Mouse (Mus musculus) macrophage (primary cell): ENCODE results near the gene Ypel1. TPM values are rescaled to one million over a fixed set of nuclear protein-coding genes. Genes with fewer than 3 reads are reported as not detected.

ENCODE experiments used
- H3K27ac ChIP-seq: fragments of 350-480 bp; formaldehyde crosslinking; 2 replicates; pipeline ENCODE4 v1.9.0; 2021
- H3K36me3 ChIP-seq: fragments of 350-480 bp; formaldehyde crosslinking; 2 replicates; pipeline ENCODE4 v1.9.0; 2021; ENCODE audit errors: inconsistent target
- H3K4me3 ChIP-seq: fragments of 350-480 bp; formaldehyde crosslinking; 2 replicates; pipeline ENCODE4 v1.9.0; 2021; ENCODE audit errors: inconsistent target
- H3K79me2 ChIP-seq: fragments of 350-480 bp; formaldehyde crosslinking; 2 replicates; pipeline ENCODE4 v1.9.0; 2021; ENCODE audit errors: inconsistent target
- WGBS: methylation state at CpG from one replicate; pipeline ENCODE4 v1.1.7; 2026; ENCODE audit warnings: inconsistent platforms; ENCODE audit not compliant: missing documents; 5-methylcytosine and 5-hydroxymethylcytosine counted together
- polyA plus RNA-seq: library from polyadenylated mRNA; stranded (reverse); fragments of 250-400 nt; gene quantifications from 3 replicates; pipeline ENCODE4 v1.2.4, GENCODE M21; 2018; ENCODE audit warnings: inconsistent platforms

Gene Ypel1
- polyA plus RNA-seq, 1 experiment from 2014 or later: 0.14 TPM

DNA sequence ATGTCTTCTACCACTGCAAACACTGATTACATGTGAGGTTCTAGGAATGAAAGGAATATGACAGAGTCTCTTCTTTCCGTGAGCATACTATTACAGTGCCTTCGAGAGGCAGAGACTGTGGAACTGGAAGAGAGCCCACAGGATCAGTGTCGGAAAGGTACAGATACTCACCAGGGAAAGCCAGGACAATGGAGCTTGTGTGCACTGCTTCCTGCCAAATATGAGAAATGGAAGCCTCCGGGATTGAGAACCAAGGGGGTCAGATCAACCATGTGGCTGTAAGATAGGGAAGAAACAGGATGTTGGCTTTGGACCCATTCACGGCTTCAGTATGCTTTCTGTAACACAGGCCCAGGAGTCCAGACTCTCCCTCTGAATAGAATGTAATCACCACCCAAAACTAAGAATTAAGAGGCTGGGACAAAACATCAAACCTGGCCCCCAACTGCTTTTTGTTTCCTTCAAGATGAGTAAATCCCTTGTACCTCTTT, 47.9 kb downstream of the Ypel1 start:
- no peak overlapping the region for H3K27ac ChIP-seq
- WGBS: 93% methylated on average over 5 of the region's 5 CpGs
- no peaks in the 10 kb centered on the region for H3K79me2 ChIP-seq
- H3K36me3 ChIP-seq: no peaks in the 10 kb centered on the region
- H3K4me3 ChIP-seq: no peak overlapping the region

DNA sequence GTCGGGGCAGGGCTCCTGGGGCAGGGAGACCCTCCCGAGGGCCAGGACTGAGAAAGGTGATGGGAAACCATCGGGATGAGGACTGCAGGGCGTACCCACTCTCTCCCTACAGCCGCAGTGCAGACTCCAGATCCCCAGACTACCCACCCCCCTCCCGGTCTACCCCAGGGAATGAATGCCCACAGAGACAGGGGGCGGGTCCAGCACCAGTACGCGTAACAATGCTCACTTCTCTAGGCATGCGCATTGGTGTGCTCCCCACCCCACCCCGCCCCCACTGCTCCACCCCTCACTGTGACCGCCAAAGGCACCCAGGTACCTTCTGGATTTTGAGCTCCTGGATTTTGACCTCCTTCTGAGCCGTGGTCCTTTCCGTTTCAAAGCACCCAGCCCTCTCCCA, 52.1 kb downstream of the Ypel1 start:
- Histone ChIP-seq H3K36me3 (no peaks in the 10 kb centered on the region), H3K27ac (no peak overlapping the region), H3K4me3 (no peak overlapping the region), H3K79me2 (no peaks in the 10 kb centered on the region)
- 96% methylated on average over 13 of the region's 14 CpGs for WGBS

DNA sequence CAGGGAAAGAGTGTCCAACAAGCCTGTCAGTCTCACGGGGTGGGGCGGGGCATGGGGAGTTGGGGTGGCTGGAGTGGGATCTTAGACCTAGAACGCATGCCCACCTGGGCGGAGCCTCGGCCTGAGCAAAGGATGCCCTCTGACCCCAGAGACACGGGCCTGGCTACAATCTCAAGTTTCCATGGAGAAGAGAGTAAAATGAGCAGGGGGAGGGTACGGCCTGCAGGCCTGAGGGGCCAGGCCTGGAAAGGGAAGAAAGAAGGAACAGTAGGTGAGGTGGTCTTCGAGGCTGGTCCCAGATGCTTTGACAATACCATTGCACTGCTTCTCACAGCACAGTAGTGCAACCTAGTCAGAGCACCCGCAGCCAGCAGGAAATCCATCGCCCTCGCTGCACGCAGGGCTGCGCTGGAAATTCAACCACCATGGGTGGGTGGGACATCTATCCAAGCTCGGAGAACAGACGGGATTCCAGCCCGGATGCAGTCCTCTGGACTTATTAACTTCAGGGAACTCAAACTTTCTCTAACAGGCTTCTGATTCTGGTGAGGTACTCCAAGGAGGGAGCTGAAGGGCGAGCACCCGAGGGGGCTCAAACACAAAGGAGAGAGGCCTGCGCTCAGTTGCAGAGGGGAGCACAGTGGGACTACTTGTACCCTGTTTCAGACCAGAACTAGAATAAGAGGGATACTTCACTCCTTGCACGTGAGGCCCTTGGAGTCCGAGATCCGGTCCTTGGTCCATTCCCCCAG, 54.8 kb downstream of the Ypel1 start:
- H3K79me2 ChIP-seq: no peaks in the 10 kb centered on the region
- WGBS: 33% methylated on average over 22 of the region's 22 CpGs
- H3K36me3 ChIP-seq: no peaks in the 10 kb centered on the region
- peak overlapping the region; percentile 55 for H3K4me3 ChIP-seq
- H3K27ac ChIP-seq: peak overlapping the region; percentile 17; the same call in 1 of the 2 replicates

DNA sequence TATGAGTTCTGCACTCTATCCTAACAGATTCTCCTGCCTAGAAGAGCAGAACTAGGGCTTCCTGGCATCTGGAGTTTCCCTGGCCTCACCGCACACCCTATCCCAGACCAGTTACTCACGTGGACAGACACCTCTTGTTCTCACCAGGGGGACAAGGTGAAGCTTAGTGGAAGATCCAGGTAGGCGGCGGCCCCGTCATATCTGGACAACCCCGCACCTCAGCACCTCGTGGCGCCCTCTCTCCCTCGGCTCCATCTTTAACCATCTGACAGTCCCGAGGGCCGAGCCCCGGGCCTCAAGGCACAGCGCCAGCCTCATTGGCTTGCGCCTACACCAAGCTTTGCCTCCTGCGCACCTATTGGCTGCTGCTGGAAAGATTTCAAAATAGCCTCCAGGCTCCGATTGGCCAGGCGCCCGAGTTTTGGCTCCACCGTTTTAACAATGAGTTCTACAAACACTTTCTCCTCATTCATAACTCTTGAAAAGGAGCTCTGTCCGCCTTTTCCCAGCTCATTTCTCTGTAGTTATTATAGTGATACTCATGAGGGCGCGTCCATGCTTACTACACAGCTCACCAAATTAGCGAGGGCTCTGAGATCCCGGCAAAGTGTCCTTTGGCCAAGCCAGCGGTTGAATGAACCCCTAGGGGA, 55.5 kb downstream of the Ypel1 start, which contains the start of gene 2610318N02Rik:
Gene 2610318N02Rik (minus strand): TSS at position 297 of the 650 bp plus-strand sequence.
- peak within 1 kb of the TSS; percentile 17; the same call in 1 of the 2 replicates for H3K27ac ChIP-seq
- WGBS: 2% methylated on average over 25 of the region's 25 CpGs
- no peaks in the 10 kb centered on the region for H3K36me3 ChIP-seq

DNA sequence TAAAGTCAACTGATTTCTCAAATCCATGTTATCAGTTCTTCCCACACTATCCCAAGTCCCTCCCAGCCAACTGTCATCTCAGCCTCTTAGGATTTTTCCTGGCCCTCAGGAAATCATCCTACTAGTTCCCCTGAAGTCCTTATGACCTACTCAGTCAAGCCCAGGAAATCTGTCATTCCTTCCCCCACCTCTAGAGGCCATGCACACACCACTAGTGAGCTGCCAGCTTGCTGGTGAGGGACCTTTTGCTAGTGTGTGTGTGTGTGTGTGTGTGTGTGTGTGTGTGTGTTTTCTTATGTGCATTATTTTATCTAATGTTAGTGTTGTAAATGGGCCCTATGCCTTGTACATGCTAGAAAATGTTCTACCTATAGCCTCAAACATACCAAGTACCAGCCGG, 57.8 kb downstream of the Ypel1 start:
- WGBS: 91% methylated on average over 1 of the region's 1 CpGs

More for the DNA sequence above, 55.5 kb downstream of the Ypel1 start, which contains the start of gene 2610318N02Rik:
- no peaks in the 10 kb centered on the region for H3K79me2 ChIP-seq
- peak within 1 kb of the TSS; percentile 55 for H3K4me3 ChIP-seq

DNA sequence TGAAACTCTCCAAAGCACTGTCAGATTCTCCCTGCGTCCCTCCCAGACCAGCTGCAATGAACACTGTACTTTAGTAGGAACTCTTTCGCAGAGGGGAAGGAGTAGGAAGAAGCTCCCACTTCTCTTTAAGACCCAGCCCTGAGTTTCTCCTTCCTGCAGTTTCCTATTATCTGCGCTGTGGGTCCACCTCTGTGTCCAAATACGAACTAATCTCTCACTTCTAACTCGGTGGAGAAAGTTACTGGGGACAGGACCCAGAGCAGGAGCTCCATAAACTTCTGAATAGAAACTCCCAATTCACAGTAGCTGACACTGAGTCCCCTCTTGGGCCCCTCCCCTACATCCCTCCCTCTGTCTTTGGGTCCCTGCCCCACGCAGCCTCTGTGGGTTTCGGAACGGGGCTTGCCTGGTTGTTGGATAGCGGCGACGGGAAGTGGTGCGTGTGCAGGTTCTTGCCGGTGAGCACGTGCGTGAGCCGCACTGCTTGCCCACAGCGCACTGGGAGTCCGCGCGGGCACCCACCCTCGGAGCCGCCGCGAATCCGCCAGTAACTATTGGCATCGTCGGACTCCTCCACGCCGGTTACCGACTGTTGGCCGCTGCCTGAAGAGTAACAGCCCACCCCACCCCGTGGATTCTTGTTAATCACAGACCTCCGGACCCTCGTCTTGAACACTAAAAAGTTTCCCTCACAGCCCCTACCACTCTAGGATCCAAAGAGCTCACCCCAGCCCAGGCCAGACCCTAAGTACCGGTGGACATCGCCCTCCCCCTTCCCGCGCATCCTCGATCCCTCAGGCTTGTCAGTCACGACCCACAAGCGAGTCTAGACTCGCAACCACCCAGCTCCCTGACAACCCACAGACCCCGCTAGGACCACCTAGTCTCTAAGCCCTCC, 61.9 kb downstream of the Ypel1 start:
- Histone ChIP-seq H3K27ac (peak overlapping the region; percentile 67), H3K4me3 (peak overlapping the region; percentile 96), H3K36me3 (no peaks in the 10 kb centered on the region), H3K79me2 (peaks cover 18% of the 10 kb centered on the region)
- 1% methylated on average over 40 of the region's 43 CpGs for WGBS

More for the DNA sequence above, 57.8 kb downstream of the Ypel1 start:
- Histone ChIP-seq H3K4me3 (no peak overlapping the region), H3K36me3 (no peaks in the 10 kb centered on the region), H3K79me2 (peaks cover 18% of the 10 kb centered on the region), H3K27ac (no peak overlapping the region)

DNA sequence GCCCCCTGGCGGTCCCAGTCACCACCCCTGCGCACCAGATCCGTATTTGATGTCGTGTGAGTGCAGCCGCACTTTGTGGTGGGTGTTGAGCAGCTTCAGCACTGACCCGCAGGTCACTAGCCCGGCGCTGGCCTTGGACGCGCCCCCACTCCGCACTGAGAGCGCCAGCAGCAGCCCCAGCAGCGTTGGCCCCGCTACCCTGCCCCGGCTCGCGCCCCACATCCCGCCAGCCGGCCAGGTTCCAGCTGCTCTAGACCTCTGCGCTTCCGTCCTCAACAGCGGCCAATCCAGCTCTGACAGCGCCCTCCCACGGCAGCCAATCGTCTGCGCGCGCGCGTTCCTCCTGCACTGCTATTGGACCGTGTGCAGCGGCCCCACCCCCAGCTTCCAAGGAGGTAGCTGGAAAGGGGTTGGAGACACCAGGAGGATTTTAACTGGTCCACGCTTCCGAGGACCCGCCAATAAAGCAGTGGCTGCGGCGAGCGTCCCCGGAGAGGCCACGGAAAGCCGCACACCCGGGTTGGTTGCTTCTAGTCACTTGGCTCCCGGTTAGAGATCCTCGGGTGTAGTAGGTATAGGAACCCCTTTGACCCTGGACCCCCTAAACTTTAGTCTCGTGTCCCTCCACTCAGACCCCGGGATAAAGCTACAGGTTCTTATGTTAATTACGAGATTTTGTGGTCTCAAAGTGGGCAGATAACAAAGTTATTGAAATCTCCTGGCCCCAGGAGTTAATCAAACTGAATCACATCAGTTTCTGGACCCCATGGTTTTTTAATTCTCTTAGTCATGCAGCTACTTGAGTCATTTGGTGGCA, 62.8 kb downstream of the Ypel1 start, which contains the start of gene Sdf2l1:
Gene Sdf2l1 (minus strand): TSS at position 295 of the 817 bp plus-strand sequence.
- under 1% methylated on average over 43 of the region's 47 CpGs for WGBS

DNA sequence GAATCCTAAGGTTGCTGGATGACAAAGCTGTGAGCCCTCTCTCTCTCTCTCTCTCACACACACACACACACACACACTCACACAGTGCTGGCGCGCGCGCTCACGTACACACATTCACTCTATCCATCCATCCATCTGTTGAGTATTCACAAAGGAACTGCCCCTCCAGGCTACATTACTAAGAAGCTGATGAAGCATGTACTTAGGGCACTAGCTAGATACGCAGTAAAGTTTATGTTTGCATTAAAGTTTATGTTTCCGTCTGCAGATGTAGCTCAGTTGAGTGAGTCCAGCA, 63.4 kb downstream of the Ypel1 start:
- peak overlapping the region; percentile 30 for H3K4me3 ChIP-seq
- no peaks in the 10 kb centered on the region for H3K36me3 ChIP-seq
- WGBS: 74% methylated on average over 7 of the region's 7 CpGs
- H3K79me2 ChIP-seq: peaks cover 18% of the 10 kb centered on the region
- peak overlapping the region; percentile 69 for H3K27ac ChIP-seq

More for the DNA sequence above, 62.8 kb downstream of the Ypel1 start, which contains the start of gene Sdf2l1:
- no peaks in the 10 kb centered on the region for H3K36me3 ChIP-seq
- peak within 1 kb of the TSS; percentile 69 for H3K27ac ChIP-seq
- peaks cover 18% of the 10 kb centered on the region for H3K79me2 ChIP-seq
- H3K4me3 ChIP-seq: peak within 1 kb of the TSS; percentile 96

Other genes starting within 250 kb of the Ypel1 start
- gene Spag6l, start 240.2 kb upstream of the Ypel1 start, polyA plus RNA-seq: not detected in 3 replicates
- not detected in 3 replicates for gene Igll1, start 205.7 kb upstream of the Ypel1 start, polyA plus RNA-seq
- 25.7 to 30.9 TPM (median 29.6 TPM) in 3 replicates for gene Top3b, start 199.0 kb upstream of the Ypel1 start, polyA plus RNA-seq
- gene Vpreb1, start 198.9 kb upstream of the Ypel1 start, polyA plus RNA-seq: 0.70 to 0.97 TPM in 2 of 3 replicates, not detected in the other
- 6.8 to 15.8 TPM (median 9.9 TPM) in 3 replicates for gene Ppm1f, start 173.2 kb upstream of the Ypel1 start, polyA plus RNA-seq
- 92.1 to 122 TPM (median 94.8 TPM) in 3 replicates for gene Mapk1, start 86.3 kb upstream of the Ypel1 start, polyA plus RNA-seq
- 57.9 to 116 TPM (median 63.8 TPM) in 3 replicates for gene Ppil2, start 41.6 kb downstream of the Ypel1 start, polyA plus RNA-seq
- gene 2610318N02Rik, start 55.5 kb downstream of the Ypel1 start, polyA plus RNA-seq: 1.1 to 4.8 TPM (median 2.5 TPM) in 3 replicates
- 56.1 to 133 TPM (median 86.1 TPM) in 3 replicates for gene Sdf2l1, start 62.7 kb downstream of the Ypel1 start, polyA plus RNA-seq
- 1.3 to 7.1 TPM (median 2.0 TPM) in 3 replicates for gene Ydjc, start 74.9 kb downstream of the Ypel1 start, polyA plus RNA-seq
- gene Ccdc116, start 77.5 kb downstream of the Ypel1 start, polyA plus RNA-seq: 0.03 to 0.11 TPM in 2 of 3 replicates, not detected in the other
- 216 to 529 TPM (median 268 TPM) in 3 replicates for gene Ube2l3, start 133.0 kb downstream of the Ypel1 start, polyA plus RNA-seq
- gene Rimbp3, start 138.9 kb downstream of the Ypel1 start, polyA plus RNA-seq: not detected in 3 replicates
- gene Hic2, start 163.9 kb downstream of the Ypel1 start, polyA plus RNA-seq: 1.1 to 1.4 TPM (median 1.4 TPM) in 3 replicates
- gene Tmem191c, start 206.4 kb downstream of the Ypel1 start, polyA plus RNA-seq: 2.2 to 2.7 TPM (median 2.2 TPM) in 3 replicates